Mouse (Mus musculus) telencephalon, adult 2 months (tissue): ENCODE results near the gene Enpp4.

ENCODE experiments used
- DNase-seq: peaks from one replicate; pipeline ENCODE4 v3.0.0-alpha.2; 2011; ENCODE audit warnings: low read depth, low spot score

Gene Enpp4

GRCm38 (mm10) chr17:44091512-44091911, 14.1 kb downstream of the Enpp4 start:
- no peak for DNase-seq

GRCm38 (mm10) chr17:44090916-44091315, 14.7 kb downstream of the Enpp4 start:
- DNase-seq, result no peak

GRCm38 (mm10) chr17:44088226-44088625, 17.4 kb downstream of the Enpp4 start:
- no peak for DNase-seq

- DNase-seq, result no peak
Observed at GRCm38 (mm10) chr17:44083156-44083555, 22.5 kb downstream of the Enpp4 start.

- peak; percentile 90 for DNase-seq
Observed at GRCm38 (mm10) chr17:44078631-44079350, 26.8 kb downstream of the Enpp4 start, which contains the start of gene Enpp5. Enpp5 (plus strand) TSS chr17:44078813.

- DNase-seq, result no peak
Observed at GRCm38 (mm10) chr17:44077843-44078160, 27.8 kb downstream of the Enpp4 start.

- no peak for DNase-seq
Observed at GRCm38 (mm10) chr17:44077146-44077842, 28.3 kb downstream of the Enpp4 start.

GRCm38 (mm10) chr17:44076051-44076680, 29.4 kb downstream of the Enpp4 start:
- DNase-seq, result no peak

GRCm38 (mm10) chr17:44075601-44076000, 30.0 kb downstream of the Enpp4 start:
- DNase-seq, result no peak

- no peak for DNase-seq
Observed at GRCm38 (mm10) chr17:44071680-44072079, 33.9 kb downstream of the Enpp4 start.

GRCm38 (mm10) chr17:44068876-44069275, 36.7 kb downstream of the Enpp4 start:
- DNase-seq, result no peak

GRCm38 (mm10) chr17:44061289-44061890, 44.2 kb downstream of the Enpp4 start:
- DNase-seq, result no peak

GRCm38 (mm10) chr17:44060781-44061180, 44.8 kb downstream of the Enpp4 start:
- no peak for DNase-seq

- no peak for DNase-seq
Observed at GRCm38 (mm10) chr17:44058145-44058544, 47.5 kb downstream of the Enpp4 start.

GRCm38 (mm10) chr17:44057123-44057522, 48.5 kb downstream of the Enpp4 start:
- no peak for DNase-seq

- no peak for DNase-seq
Observed at GRCm38 (mm10) chr17:44053427-44053826, 52.2 kb downstream of the Enpp4 start.
